Comparison of ENCODE assay signal across 9 mouse cellular contexts in genomic region chr4:123787191-123787985, GRCm38 (mm10). TPM values are rescaled to one million over a fixed set of nuclear protein-coding genes. Genes with fewer than 3 reads are reported as not detected.
DNase-seq lines count a peak whose midpoint lies in the region; ATAC-seq lines count a peak whose summit lies in the region.
"Had no signal": no experiment of that assay in that cellular context is flagged by ENCODE, and none has a peak within 500 bp of the region (broad histone marks: within the 10 kb centered on the region; RNA-seq: fewer than 3 reads in every experiment).

Gene Rhbdl2, plus strand, starts transcription at chr4:123787874.

- peak; percentile 32 for DNase-seq in NIH3T3 (ENCODE audit: low read depth)
- peak; percentile 55 to 63 for DNase-seq in cerebellum, adult 18-20 months
- DNase-seq in forebrain, embryonic 14.5 days (ENCODE audit: low spot score), result peak; percentile 82
- DNase-seq in heart, postnatal 10 days, result peak; percentile 89 to 90
- DNase-seq in kidney, postnatal 25 days, result peak; percentile 89 to 93
- DNase-seq in right cerebral cortex, postnatal 36 days (ENCODE audit: low spot score in 2 of 2), result peak; percentile 19 to 31
- DNase-seq in thymus, postnatal 10 days (ENCODE audit: low spot score in 2 of 2), result no peak

- H3K9me3 ChIP-seq in forebrain, embryonic 14.5 days (replicated peaks; ENCODE audit: control insufficient read depth, low read length), result no peaks in the 10 kb centered on the region
- no peaks in the 10 kb centered on the region for H3K9me3 ChIP-seq in lung, embryonic 15.5 days
- H3K9me3 ChIP-seq: megakaryocyte, embryonic 14.5 days had no signal

- ATAC-seq in forebrain, embryonic 14.5 days, result peak; percentile 93
- peak; percentile 75 for ATAC-seq in lung, embryonic 15.5 days (ENCODE audit: borderline replicate concordance, extremely low read depth, low FRiP score, low TSS enrichment)

- H3K36me3 ChIP-seq in forebrain, embryonic 14.5 days (ENCODE audit: control insufficient read depth, insufficient read depth, low read length), result no peaks in the 10 kb centered on the region
- H3K36me3 ChIP-seq in lung, embryonic 15.5 days, result no peaks in the 10 kb centered on the region

- H3K27me3 ChIP-seq in forebrain, embryonic 14.5 days (replicated peaks; ENCODE audit: control insufficient read depth, insufficient read depth, low read length), result no peaks in the 10 kb centered on the region
- no peaks in the 10 kb centered on the region for H3K27me3 ChIP-seq in lung, embryonic 15.5 days

- no peak within 1 kb of the TSS for H3K4me3 ChIP-seq in forebrain, embryonic 14.5 days (ENCODE audit: low read depth, low read length)
- H3K4me3 ChIP-seq in lung, embryonic 15.5 days, result peak within 1 kb of the TSS; percentile 9; the same call in 1 of the 2 replicates
- H3K4me3 ChIP-seq: megakaryocyte, embryonic 14.5 days had no signal

- H3K4me1 ChIP-seq in forebrain, embryonic 14.5 days (ENCODE audit: control insufficient read depth, insufficient read depth, low read length), result no peaks in the 10 kb centered on the region
- peaks cover 11% of the 10 kb centered on the region for H3K4me1 ChIP-seq in lung, embryonic 15.5 days

- peak within 1 kb of the TSS; percentile 17; the same call in 1 of the 2 replicates for H3K9ac ChIP-seq in forebrain, embryonic 14.5 days (ENCODE audit: low read length)
- no peak within 1 kb of the TSS; the same call in 1 of the 2 replicates for H3K9ac ChIP-seq in lung, embryonic 15.5 days

- intact Hi-C loops in heart, postnatal 10 days (cut with DNase I), result no loop called here

- 19% methylated on average over 12 of the region's 12 CpGs for WGBS in forebrain, embryonic 14.5 days
- WGBS in lung, embryonic 15.5 days, result 24% methylated on average over 12 of the region's 12 CpGs

- H3K4me2 ChIP-seq in forebrain, embryonic 14.5 days (ENCODE audit: low read length), result peak within 1 kb of the TSS; percentile 24
- H3K4me2 ChIP-seq in lung, embryonic 15.5 days, result peak within 1 kb of the TSS; percentile 44

- no peak within 1 kb of the TSS for H3K27ac ChIP-seq in forebrain, embryonic 14.5 days (ENCODE audit: low read depth, low read length)
- H3K27ac ChIP-seq in lung, embryonic 15.5 days, result peak within 1 kb of the TSS; percentile 20; the same call in 1 of the 2 replicates

RNA-seq across cellular contexts. Expression of gene Rhbdl2, which starts in this region (rescaled TPM):
- polyA plus RNA-seq in forebrain, embryonic 14.5 days (2014; fragmentation: Nextera tagmentation; extraction: Ambion mirVana), result 0.32 and 0.58 TPM in 2 replicates
- total RNA-seq in heart, postnatal 10 days (2021), result under 1 TPM; 0.20 to 0.29 TPM
- polyA plus RNA-seq in lung, embryonic 15.5 days (2015; fragmentation: Nextera tagmentation; extraction: Ambion mirVana), result 0.74 and 2.2 TPM in 2 replicates

Comparison
In these comparisons a context has a peak if more than half of its experiments do, and no peak if none do; other contexts are left out.
1. Peak in DNase-seq, ATAC-seq, H3K9ac ChIP-seq and H3K4me2 ChIP-seq in forebrain, embryonic 14.5 days; RNA of the gene not detected or under 1 TPM.
2. Peak in DNase-seq in heart, postnatal 10 days; RNA of the gene not detected or under 1 TPM.
3. DNase-seq: peak in NIH3T3 (single experiment), cerebellum, adult 18-20 months (2 of 2), kidney, postnatal 25 days (2 of 2) and right cerebral cortex, postnatal 36 days (2 of 2); none in thymus, postnatal 10 days (0 of 2).